Mouse (Mus musculus) kidney, embryonic 15.5 days (tissue): ENCODE data around the gene Haao. TPM values are rescaled to one million over a fixed set of nuclear protein-coding genes. Genes with fewer than 3 reads are reported as not detected.

Source experiments
- ATAC-seq: fragments of 200-750 bp; cut with Nextera tagmentation; replicated peaks from 2 replicates; pipeline ENCODE4 v1.8.0; 2017; ENCODE audit warnings: moderate TSS enrichment; ENCODE audit not compliant: low FRiP score
- H3K27ac ChIP-seq: fragments of 300-500 bp; sonication (generic); 2 replicates; pipeline ENCODE4 v1.5.1; 2015; ENCODE audit warnings: mild to moderate bottlenecking, inconsistent platforms
- H3K27me3 ChIP-seq: fragments of 300-500 bp; sonication (generic); 2 replicates; pipeline ENCODE4 v1.6.1; 2015; ENCODE audit warnings: inconsistent platforms
- H3K36me3 ChIP-seq: fragments of 300-500 bp; sonication (generic); 2 replicates; pipeline ENCODE4 v1.6.1; 2015; ENCODE audit warnings: inconsistent platforms
- H3K4me1 ChIP-seq: fragments of 300-500 bp; sonication (generic); 2 replicates; pipeline ENCODE4 v1.6.1; 2015; ENCODE audit warnings: inconsistent platforms
- H3K4me2 ChIP-seq: fragments of 300-500 bp; sonication (generic); 2 replicates; pipeline ENCODE4 v1.6.1; 2015; ENCODE audit warnings: moderate library complexity, mild to moderate bottlenecking, inconsistent platforms
- H3K4me3 ChIP-seq: fragments of 300-500 bp; sonication (generic); replicated peaks from 2 replicates; pipeline ENCODE4 v1.5.1; 2015; ENCODE audit warnings: mild to moderate bottlenecking, inconsistent platforms
- H3K9ac ChIP-seq: fragments of 300-500 bp; sonication (generic); 2 replicates; pipeline ENCODE4 v1.6.1; 2015; ENCODE audit warnings: mild to moderate bottlenecking, inconsistent platforms
- H3K9me3 ChIP-seq: fragments of 300-500 bp; sonication (generic); replicated peaks from 2 replicates; pipeline ENCODE4 v1.6.1; 2016; ENCODE audit warnings: inconsistent platforms
- whole genome bisulfite sequencing: fragments of 180-500 bp; shearing (Covaris S2); methylation state at CpG from one replicate; pipeline ENCODE4 v1.1.7; 2015; ENCODE audit warnings: mixed read lengths; 5-methylcytosine and 5-hydroxymethylcytosine counted together
- polyA plus RNA-seq: library from polyadenylated mRNA; unstranded; fragments of >200 nt; fragmentation: Nextera tagmentation; extraction: Ambion mirVana; gene quantifications from 2 replicates; pipeline ENCODE4 v1.2.1, GENCODE M21; 2015

Haao gene
- polyA plus RNA-seq, 1 experiment from 2014 or later: 1.8 TPM

- Histone ChIP-seq H3K4me3 (no peak overlapping the region), H3K27me3 (no peaks in the 10 kb centered on the region), H3K9ac (no peak overlapping the region), H3K36me3 (peaks cover 56% of the 10 kb centered on the region), H3K9me3 (no peaks in the 10 kb centered on the region), H3K4me2 (no peak overlapping the region), H3K27ac (no peak overlapping the region), H3K4me1 (no peaks in the 10 kb centered on the region)
- ATAC-seq: no peak
- 76% methylated on average over 11 of the region's 11 CpGs for WGBS
These were observed 39.9 kb downstream of the Haao start for GRCm38 (mm10) chr17:83807778-83808398.

DNA sequence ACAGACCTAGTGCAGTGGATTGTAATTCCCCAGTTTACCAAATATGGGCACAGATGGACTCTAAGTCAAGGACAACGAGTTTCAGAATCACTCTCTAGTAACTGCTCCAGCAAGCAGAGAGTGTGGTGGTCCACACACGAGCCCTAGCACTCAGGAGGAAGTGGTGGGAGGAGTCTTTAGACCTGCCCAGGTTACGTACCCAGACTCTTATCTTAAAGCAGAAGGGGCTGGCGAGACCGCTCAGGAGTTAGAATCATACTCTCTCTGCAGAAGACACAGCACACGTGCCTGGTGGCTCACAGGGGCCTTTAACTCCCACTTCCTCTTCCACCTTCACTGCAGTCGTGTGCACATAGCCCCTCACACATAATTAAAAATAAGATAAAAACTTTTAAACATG, 40.4 kb downstream of the Haao start:
- WGBS: 69% methylated on average over 7 of the region's 7 CpGs
- Histone ChIP-seq H3K27ac (no peak overlapping the region), H3K9ac (no peak overlapping the region)

GRCm38 (mm10) chr17:83805078-83805477, 42.7 kb downstream of the Haao start:
- H3K4me2 ChIP-seq: no peak overlapping the region
- H3K27ac ChIP-seq: no peak overlapping the region
- H3K27me3 ChIP-seq: no peaks in the 10 kb centered on the region
- no peaks in the 10 kb centered on the region for H3K9me3 ChIP-seq
- peaks cover 37% of the 10 kb centered on the region; the same call in 1 of the 2 replicates for H3K36me3 ChIP-seq
- H3K4me3 ChIP-seq: no peak overlapping the region
- H3K4me1 ChIP-seq: no peaks in the 10 kb centered on the region
- WGBS: 76% methylated on average over 9 of the region's 9 CpGs
- no peak overlapping the region for H3K9ac ChIP-seq
- no peak for ATAC-seq

More for the DNA sequence above, 40.4 kb downstream of the Haao start:
- Histone ChIP-seq H3K27me3 (no peaks in the 10 kb centered on the region), H3K4me3 (no peak overlapping the region), H3K36me3 (peaks cover 52% of the 10 kb centered on the region), H3K4me2 (no peak overlapping the region), H3K9me3 (no peaks in the 10 kb centered on the region), H3K4me1 (no peaks in the 10 kb centered on the region)
- ATAC-seq: no peak

- no peaks in the 10 kb centered on the region for H3K4me1 ChIP-seq
- H3K4me3 ChIP-seq: no peak overlapping the region
- peaks cover 34% of the 10 kb centered on the region; the same call in 1 of the 2 replicates for H3K36me3 ChIP-seq
- no peak overlapping the region for H3K4me2 ChIP-seq
- no peaks in the 10 kb centered on the region for H3K27me3 ChIP-seq
- WGBS: 78% methylated on average over 9 of the region's 9 CpGs
- H3K27ac ChIP-seq: no peak overlapping the region
- no peaks in the 10 kb centered on the region for H3K9me3 ChIP-seq
- H3K9ac ChIP-seq: no peak overlapping the region
- ATAC-seq: no peak
These were observed 43.8 kb downstream of the Haao start for GRCm38 (mm10) chr17:83803987-83804386.

DNA sequence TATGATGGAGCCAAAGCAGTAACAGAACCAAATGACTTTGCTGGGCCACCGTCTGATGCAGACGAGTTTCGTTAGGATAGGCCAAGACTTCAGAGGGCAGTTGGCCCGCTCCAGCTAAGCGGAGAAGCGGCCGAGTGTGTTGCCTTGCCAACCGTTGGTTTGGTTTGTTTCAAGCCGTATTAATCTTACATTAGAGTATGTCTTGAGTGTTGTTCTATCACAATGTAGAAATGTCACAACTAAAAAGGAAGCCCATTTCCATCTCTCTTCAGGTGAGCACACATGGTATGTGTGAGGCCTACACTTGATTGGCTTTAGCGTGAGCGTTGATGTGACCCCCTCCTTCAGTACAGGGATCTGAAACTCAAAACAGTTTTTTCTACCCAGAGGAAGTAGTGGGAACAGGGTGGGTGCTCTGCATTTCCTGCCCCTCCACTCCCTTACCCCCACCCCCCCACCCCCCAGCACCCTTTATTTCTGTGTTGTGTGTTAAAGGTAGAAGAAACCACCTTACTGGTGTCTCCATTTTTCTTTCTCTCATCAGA, 48.2 kb downstream of the Haao start:
- no peaks in the 10 kb centered on the region for H3K27me3 ChIP-seq
- H3K4me2 ChIP-seq: no peak overlapping the region
- peaks cover 11% of the 10 kb centered on the region; the same call in 1 of the 2 replicates for H3K36me3 ChIP-seq
- H3K27ac ChIP-seq: no peak overlapping the region
- no peak for ATAC-seq
- 89% methylated on average over 11 of the region's 11 CpGs for WGBS
- H3K9ac ChIP-seq: no peak overlapping the region
- no peaks in the 10 kb centered on the region for H3K4me1 ChIP-seq
- no peaks in the 10 kb centered on the region for H3K9me3 ChIP-seq
- H3K4me3 ChIP-seq: no peak overlapping the region

- 0 out of 2 replicates have a peak, but pooled peaks cover 2% of the 10 kb centered on the region for H3K4me1 ChIP-seq
- H3K4me3 ChIP-seq: no peak overlapping the region
- H3K4me2 ChIP-seq: no peak overlapping the region
- no peaks in the 10 kb centered on the region for H3K27me3 ChIP-seq
- H3K27ac ChIP-seq: no peak overlapping the region
- H3K36me3 ChIP-seq: peaks cover 14% of the 10 kb centered on the region; the same call in 1 of the 2 replicates
- H3K9me3 ChIP-seq: no peaks in the 10 kb centered on the region
- WGBS: 94% methylated on average over 17 of the region's 17 CpGs
- no peak overlapping the region for H3K9ac ChIP-seq
- no peak for ATAC-seq
These were observed 52.6 kb downstream of the Haao start for GRCm38 (mm10) chr17:83795121-83795520.

- no peak overlapping the region for H3K4me2 ChIP-seq
- peaks cover 19% of the 10 kb centered on the region; the same call in 1 of the 2 replicates for H3K36me3 ChIP-seq
- H3K4me3 ChIP-seq: no peak overlapping the region
- no peak for ATAC-seq
- 84% methylated on average over 23 of the region's 23 CpGs for WGBS
- no peak overlapping the region for H3K27ac ChIP-seq
- no peaks in the 10 kb centered on the region for H3K27me3 ChIP-seq
- no peak overlapping the region for H3K9ac ChIP-seq
- H3K4me1 ChIP-seq: 0 out of 2 replicates have a peak, but pooled peaks cover 2% of the 10 kb centered on the region
- no peaks in the 10 kb centered on the region for H3K9me3 ChIP-seq
These were observed 55.4 kb downstream of the Haao start for GRCm38 (mm10) chr17:83792388-83792787.

DNA sequence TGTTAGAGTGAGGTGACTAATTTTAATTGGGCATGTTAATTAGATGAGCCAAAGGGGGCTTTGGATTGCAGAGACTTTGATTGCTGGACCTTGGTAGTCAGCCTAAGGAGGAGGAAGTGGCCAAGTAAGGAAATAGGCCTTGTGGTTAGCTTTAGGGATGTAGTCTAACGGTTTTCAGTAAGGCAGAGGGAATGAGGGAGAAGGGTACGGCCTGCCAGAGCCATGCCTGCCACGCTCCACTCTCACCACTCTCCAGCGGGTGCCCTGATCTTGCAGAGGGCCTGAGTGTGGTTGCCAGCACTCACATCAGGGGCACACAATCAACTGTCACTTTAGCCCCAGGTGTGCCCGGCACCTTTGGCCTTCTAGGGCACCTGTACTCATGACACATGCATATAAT, 57.6 kb downstream of the Haao start:
- no peak overlapping the region for H3K9ac ChIP-seq
- no peak overlapping the region for H3K27ac ChIP-seq
- no peak overlapping the region for H3K4me3 ChIP-seq
- H3K27me3 ChIP-seq: no peaks in the 10 kb centered on the region
- WGBS: 76% methylated on average over 5 of the region's 5 CpGs
- H3K4me2 ChIP-seq: no peak overlapping the region
- peaks cover 22% of the 10 kb centered on the region; the same call in 1 of the 2 replicates for H3K36me3 ChIP-seq
- H3K4me1 ChIP-seq: 0 out of 2 replicates have a peak, but pooled peaks cover 2% of the 10 kb centered on the region
- H3K9me3 ChIP-seq: no peaks in the 10 kb centered on the region
- no peak for ATAC-seq

DNA sequence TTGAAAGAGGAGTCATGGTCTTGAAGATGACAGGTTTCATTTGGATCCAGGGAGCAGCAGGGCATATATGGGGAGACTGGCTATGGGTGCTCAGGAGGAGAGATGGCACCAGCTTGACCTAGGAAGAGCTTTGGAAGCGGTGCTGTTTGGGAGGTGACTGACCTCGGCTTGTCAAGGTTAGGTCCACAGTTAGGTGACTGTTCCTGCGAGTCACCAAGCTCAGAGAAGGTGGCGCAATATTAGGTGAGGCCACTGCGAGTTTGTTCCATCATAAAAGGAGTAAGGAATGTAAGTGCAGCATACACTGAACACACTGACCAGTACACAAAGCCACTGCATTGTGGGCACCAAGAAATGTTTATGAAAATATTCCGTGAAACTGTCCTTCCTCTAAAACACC, 61.3 kb downstream of the Haao start:
- Histone ChIP-seq H3K9me3 (no peaks in the 10 kb centered on the region), H3K27me3 (no peaks in the 10 kb centered on the region), H3K4me1 (no peaks in the 10 kb centered on the region), H3K27ac (no peak overlapping the region), H3K9ac (no peak overlapping the region), H3K4me2 (no peak overlapping the region), H3K4me3 (no peak overlapping the region), H3K36me3 (peaks cover 22% of the 10 kb centered on the region)
- 94% methylated on average over 6 of the region's 6 CpGs for WGBS
- ATAC-seq: no peak

GRCm38 (mm10) chr17:83782740-83783139, 65.0 kb downstream of the Haao start:
- no peak overlapping the region for H3K4me2 ChIP-seq
- no peak overlapping the region for H3K4me3 ChIP-seq
- H3K36me3 ChIP-seq: peaks cover 17% of the 10 kb centered on the region
- no peak for ATAC-seq
- WGBS: 84% methylated on average over 5 of the region's 5 CpGs
- no peak overlapping the region for H3K9ac ChIP-seq
- H3K9me3 ChIP-seq: no peaks in the 10 kb centered on the region
- no peak overlapping the region for H3K27ac ChIP-seq
- no peaks in the 10 kb centered on the region for H3K27me3 ChIP-seq
- no peaks in the 10 kb centered on the region for H3K4me1 ChIP-seq
